Mouse (Mus musculus): ENCODE data around the gene Esrrg. TPM values are rescaled to one million over a fixed set of nuclear protein-coding genes. Genes with fewer than 3 reads are reported as not detected.

Gene Esrrg
- total and polyA plus RNA-seq, 2 experiments from 2014 or later: 17.1 to 39.8 TPM

GRCm38 (mm10) chr1:187605391-187606270 is 3.0 kb upstream of the Esrrg start:
- Histone ChIP-seq H3K4me3 (ENCODE audit: low read depth, low read length) (peak overlapping the region; percentile 25; the same call in 1 of the 2 replicates), H3K9ac (replicated peaks; ENCODE audit: low read length, poor library complexity, severe bottlenecking) (no peak overlapping the region), H3K4me1 (ENCODE audit: insufficient read depth, low read length) (peaks cover 7% of the 10 kb centered on the region; the same call in 1 of the 2 replicates), H3K27ac (ENCODE audit: low read depth, low read length) (no peak overlapping the region), H3K36me3 (ENCODE audit: insufficient read depth, low read length) (no peaks in the 10 kb centered on the region), H3K4me2 (ENCODE audit: low read depth, low read length, poor library complexity, severe bottlenecking) (peak overlapping the region; percentile 57), H3K9me3 (ENCODE audit: low read length) (no peaks in the 10 kb centered on the region), H3K27me3 (ENCODE audit: insufficient read depth, low read length) (peaks cover 35% of the 10 kb centered on the region)
- ATAC-seq (ENCODE audit: low FRiP score) (no peak), DNase-seq (ENCODE audit: low spot score) (peak; percentile 23)
- no peak for TF ChIP-seq CTCF (IDR thresholded peaks at IDR 0.05)
- WGBS: 4% methylated on average over 32 of the region's 32 CpGs

DNA sequence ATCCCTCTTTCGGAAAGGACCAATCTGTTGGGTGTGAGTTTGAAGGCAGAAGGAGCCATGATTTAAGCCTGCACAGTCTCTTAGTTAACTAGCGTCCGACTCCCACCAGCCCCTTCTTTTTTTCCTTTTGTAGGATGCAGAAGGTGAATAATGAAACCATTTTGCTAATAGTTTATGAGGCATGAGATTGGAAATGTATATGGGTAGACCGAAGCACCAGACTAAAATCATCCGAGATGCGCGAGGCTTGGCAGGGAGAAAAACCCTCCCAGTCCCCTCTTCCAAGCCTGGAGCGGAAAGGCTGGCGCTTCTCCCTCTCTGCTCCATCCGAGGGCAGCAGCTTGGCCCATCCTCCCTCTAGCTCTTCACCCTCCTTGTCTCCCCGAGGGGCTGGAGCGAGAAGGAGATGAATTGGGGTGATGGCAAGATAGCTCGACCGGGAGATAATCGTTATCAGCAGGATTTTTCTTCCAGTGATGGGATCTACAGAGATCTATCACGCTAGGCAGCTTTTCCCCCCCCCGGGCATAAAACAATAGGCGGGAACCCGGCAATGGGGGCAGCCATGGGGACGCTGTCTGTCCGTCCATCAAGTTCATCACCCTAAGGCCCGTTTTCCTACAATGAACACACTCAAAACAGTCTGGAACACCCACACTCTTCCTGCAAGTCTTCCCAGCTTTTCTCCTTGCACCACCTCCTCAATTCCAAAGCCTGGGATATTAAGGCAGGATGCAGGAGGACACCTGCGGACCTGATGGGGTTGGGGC is 2.1 kb upstream of the Esrrg start:
- Histone ChIP-seq H3K4me1 (ENCODE audit: insufficient read depth, low read length) (peaks cover 7% of the 10 kb centered on the region; the same call in 1 of the 2 replicates), H3K4me2 (ENCODE audit: low read depth, low read length, poor library complexity, severe bottlenecking) (0 out of 2 replicates have a peak overlapping the region, but pooled peaks have one; percentile 9), H3K9ac (replicated peaks; ENCODE audit: low read length, poor library complexity, severe bottlenecking) (no peak overlapping the region), H3K9me3 (ENCODE audit: low read length) (no peaks in the 10 kb centered on the region), H3K27ac (ENCODE audit: low read depth, low read length) (no peak overlapping the region), H3K27me3 (ENCODE audit: insufficient read depth, low read length) (peaks cover 43% of the 10 kb centered on the region), H3K36me3 (ENCODE audit: insufficient read depth, low read length) (no peaks in the 10 kb centered on the region), H3K4me3 (ENCODE audit: low read depth, low read length) (no peak overlapping the region)
- no peak for DNase-seq (ENCODE audit: low spot score)
- ATAC-seq (ENCODE audit: low FRiP score): no peak
- no peak for TF ChIP-seq CTCF (IDR thresholded peaks at IDR 0.05)
- WGBS: 11% methylated on average over 21 of the region's 23 CpGs

- H3K4me2 ChIP-seq (ENCODE audit: low read depth, low read length, poor library complexity, severe bottlenecking): peak overlapping the region; percentile 3; the same call in 1 of the 2 replicates
- 8% methylated on average over 43 of the region's 47 CpGs for WGBS
- no peak overlapping the region for H3K9ac ChIP-seq (replicated peaks; ENCODE audit: low read length, poor library complexity, severe bottlenecking)
- no peak overlapping the region for H3K27ac ChIP-seq (ENCODE audit: low read depth, low read length)
- H3K4me1 ChIP-seq (ENCODE audit: insufficient read depth, low read length): peaks cover 7% of the 10 kb centered on the region; the same call in 1 of the 2 replicates
- no peaks in the 10 kb centered on the region for H3K36me3 ChIP-seq (ENCODE audit: insufficient read depth, low read length)
- no peak for DNase-seq (ENCODE audit: low spot score)
- H3K27me3 ChIP-seq (ENCODE audit: insufficient read depth, low read length): peaks cover 50% of the 10 kb centered on the region
- peak overlapping the region; percentile 5; the same call in 1 of the 2 replicates for H3K4me3 ChIP-seq (ENCODE audit: low read depth, low read length)
- no peak for TF ChIP-seq CTCF (IDR thresholded peaks at IDR 0.05)
- no peak for ATAC-seq (ENCODE audit: low FRiP score)
- no peaks in the 10 kb centered on the region for H3K9me3 ChIP-seq (ENCODE audit: low read length)
Observed at GRCm38 (mm10) chr1:187607065-187608047, 1.2 kb upstream of the Esrrg start.

DNA sequence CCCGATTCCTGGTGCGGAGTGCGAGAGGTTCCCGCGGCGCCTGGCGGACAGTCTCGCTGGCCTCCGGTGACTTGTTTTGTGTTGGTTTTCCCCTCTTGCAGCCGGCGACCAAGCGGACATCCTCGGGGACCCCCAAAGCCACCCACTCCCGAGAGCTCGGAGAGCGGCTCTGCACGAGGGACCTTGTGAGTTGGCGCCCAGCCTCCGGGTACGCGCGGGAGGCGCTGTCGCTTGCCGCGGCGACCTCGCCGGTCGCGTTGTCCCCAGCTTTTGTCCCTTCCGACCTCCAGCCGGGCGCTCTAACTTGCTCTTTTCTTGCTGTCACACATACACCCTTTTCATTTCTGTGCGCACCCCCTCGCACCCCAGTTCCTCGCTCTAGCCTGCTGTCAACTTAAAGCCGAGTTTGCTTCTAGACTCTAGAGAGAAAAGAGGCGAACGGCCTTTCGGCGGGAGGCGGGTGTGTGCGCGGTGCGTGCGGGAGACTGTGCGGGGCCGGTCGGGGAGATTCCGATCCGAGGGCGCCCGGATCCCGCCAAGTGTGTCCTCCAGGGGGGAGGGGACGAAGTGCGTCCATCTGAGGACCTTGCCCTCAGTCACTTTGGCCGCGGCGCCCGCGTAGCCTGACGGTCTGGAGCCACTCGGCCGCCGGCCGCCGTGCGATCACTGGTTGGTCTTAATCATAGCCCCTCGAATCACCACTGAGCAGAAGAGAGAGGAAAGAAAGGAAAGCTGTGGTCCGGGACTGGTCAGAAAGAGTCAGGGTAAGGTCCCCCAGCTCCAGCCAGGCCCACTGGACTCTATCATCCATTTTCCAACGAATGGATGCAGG is 646 bp downstream of the Esrrg start:
- Histone ChIP-seq H3K4me3 (ENCODE audit: low read depth, low read length) (peak overlapping the region; percentile 37), H3K4me1 (ENCODE audit: insufficient read depth, low read length) (peaks cover 7% of the 10 kb centered on the region; the same call in 1 of the 2 replicates), H3K4me2 (ENCODE audit: low read depth, low read length, poor library complexity, severe bottlenecking) (peak overlapping the region; percentile 84), H3K27me3 (ENCODE audit: insufficient read depth, low read length) (peaks cover 50% of the 10 kb centered on the region), H3K27ac (ENCODE audit: low read depth, low read length) (no peak overlapping the region), H3K36me3 (ENCODE audit: insufficient read depth, low read length) (no peaks in the 10 kb centered on the region), H3K9ac (replicated peaks; ENCODE audit: low read length, poor library complexity, severe bottlenecking) (0 out of 2 replicates have a peak overlapping the region, but pooled peaks have one; percentile 24), H3K9me3 (ENCODE audit: low read length) (no peaks in the 10 kb centered on the region)
- under 1% methylated on average over 71 of the region's 72 CpGs for WGBS
- DNase-seq (ENCODE audit: low spot score) (no peak), ATAC-seq (ENCODE audit: low FRiP score) (no peak)
- 0 out of 2 replicates have a peak, but pooled peaks have one; percentile 11 for TF ChIP-seq CTCF (IDR thresholded peaks at IDR 0.05)

Measured in midbrain, postnatal 0 days (tissue).